Mouse (Mus musculus): ENCODE results near the gene Chd5. TPM values are rescaled to one million over a fixed set of nuclear protein-coding genes. Genes with fewer than 3 reads are reported as not detected.

Gene Chd5
- polyA plus RNA-seq, 1 experiment from 2014 or later: 0.03 TPM

DNA sequence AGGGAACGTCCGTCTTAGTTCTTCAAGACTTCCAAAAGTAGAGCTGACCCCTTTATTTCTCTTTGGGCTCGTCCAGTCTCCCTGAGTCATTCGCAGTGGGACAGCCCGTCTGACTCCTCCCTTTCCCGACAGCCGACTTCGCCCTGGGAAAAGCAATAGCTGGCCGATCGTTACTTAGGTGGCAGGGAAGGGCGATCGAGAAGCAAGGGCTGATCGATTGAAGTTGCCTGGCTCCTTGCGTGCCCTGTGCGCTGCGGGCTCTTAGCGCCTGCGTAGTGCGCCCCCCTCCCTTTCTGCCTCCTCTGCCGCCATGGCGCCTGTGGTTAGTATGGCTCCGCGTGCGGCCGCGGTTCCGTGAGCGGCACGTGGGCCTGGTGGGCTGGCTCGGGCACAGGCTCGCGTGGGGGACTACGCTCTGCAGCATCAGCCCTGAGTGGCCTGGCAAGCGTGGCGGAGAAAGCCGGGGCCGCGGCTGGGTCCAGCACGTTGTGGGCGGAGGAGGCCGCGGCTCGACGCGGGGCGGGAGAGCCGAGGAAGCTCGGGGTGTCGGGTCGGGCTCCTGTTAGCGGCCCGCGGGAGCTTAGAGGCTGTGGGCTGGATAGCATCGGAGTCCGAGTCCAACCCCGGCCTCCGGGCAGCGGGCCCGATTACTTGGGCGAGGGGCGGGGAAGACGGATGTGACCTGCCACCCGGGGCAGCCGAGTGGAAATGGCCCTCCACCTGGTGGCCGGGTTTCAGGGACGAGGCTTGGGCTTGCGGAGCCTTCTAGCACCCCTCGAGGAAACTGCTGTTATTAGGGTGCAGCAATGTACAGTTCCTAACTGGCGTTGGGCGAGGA, 12.7 kb upstream of the Chd5 start, which contains the start of gene Rpl22:
Gene Rpl22 (plus strand): TSS at position 169 of the 838 bp plus-strand sequence.
- under 1% methylated on average over 70 of the region's 70 CpGs for WGBS

DNA sequence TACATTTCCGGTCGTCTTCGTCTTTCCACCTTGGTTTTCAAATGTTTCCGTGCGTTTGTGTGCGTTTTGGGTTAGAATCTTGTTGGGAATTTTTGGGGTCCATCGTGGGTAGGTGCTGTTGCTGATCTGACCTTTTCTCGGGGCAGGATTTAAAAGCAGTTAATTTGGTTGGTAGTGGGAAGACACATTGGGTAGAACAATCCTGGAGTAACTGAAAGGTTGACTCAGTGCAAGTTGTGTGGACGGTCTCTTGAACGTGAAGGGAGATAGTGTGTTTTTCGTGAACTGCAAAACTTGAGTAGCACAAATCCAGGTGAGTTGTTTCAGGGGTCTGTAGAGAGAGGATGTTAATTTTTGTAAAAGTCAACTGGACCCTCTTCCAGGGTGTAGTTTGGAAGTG, 11.9 kb upstream of the Chd5 start:
- WGBS: 2% methylated on average over 11 of the region's 11 CpGs

More for the DNA sequence above, 12.7 kb upstream of the Chd5 start, which contains the start of gene Rpl22:
- peak; percentile 97 for ATAC-seq (ENCODE audit: low FRiP score, low TSS enrichment)
- Histone ChIP-seq H3K27me3 (ENCODE audit: control insufficient read depth, insufficient read depth, low read length) (no peaks in the 10 kb centered on the region), H3K4me3 (ENCODE audit: low read length) (peak within 1 kb of the TSS; percentile 98), H3K9ac (ENCODE audit: low read depth, low read length) (peak within 1 kb of the TSS; percentile 97), H3K9me3 (ENCODE audit: control insufficient read depth, low read length) (no peaks in the 10 kb centered on the region), H3K27ac (ENCODE audit: low read depth, low read length) (peak within 1 kb of the TSS; percentile 72; the same call in 1 of the 2 replicates), H3K4me2 (replicated peaks; ENCODE audit: low read depth, low read length) (peak within 1 kb of the TSS; percentile 43), H3K4me1 (ENCODE audit: control insufficient read depth, insufficient read depth, low read length) (peaks cover 9% of the 10 kb centered on the region), H3K36me3 (ENCODE audit: control insufficient read depth, insufficient read depth, low read length) (peaks cover 33% of the 10 kb centered on the region)

DNA sequence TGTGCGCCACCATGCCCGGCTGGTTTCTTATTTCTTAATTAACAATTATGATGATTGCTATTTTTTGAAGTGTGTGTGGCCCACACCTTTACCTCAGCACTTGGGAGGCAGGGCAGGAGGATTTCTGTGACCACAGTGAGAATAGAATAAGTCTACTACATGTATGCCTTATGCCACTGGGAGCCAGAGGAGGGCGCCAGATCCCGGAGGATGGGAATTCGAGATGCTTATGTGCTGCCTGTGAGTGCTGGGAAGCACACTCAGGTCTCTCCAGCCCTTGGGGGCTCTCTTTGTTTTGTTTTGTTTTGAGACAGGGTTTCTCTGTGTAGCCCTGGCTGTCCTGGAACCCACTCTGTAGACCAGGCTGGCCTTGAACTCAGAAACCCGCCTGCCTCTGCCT, 9.8 kb upstream of the Chd5 start:
- Histone ChIP-seq H3K4me1 (ENCODE audit: control insufficient read depth, insufficient read depth, low read length) (peaks cover 9% of the 10 kb centered on the region), H3K9me3 (ENCODE audit: control insufficient read depth, low read length) (no peaks in the 10 kb centered on the region), H3K27me3 (ENCODE audit: control insufficient read depth, insufficient read depth, low read length) (no peaks in the 10 kb centered on the region), H3K36me3 (ENCODE audit: control insufficient read depth, insufficient read depth, low read length) (peaks cover 62% of the 10 kb centered on the region), H3K4me2 (replicated peaks; ENCODE audit: low read depth, low read length) (no peak overlapping the region), H3K4me3 (ENCODE audit: low read length) (no peak overlapping the region), H3K27ac (ENCODE audit: low read depth, low read length) (no peak overlapping the region), H3K9ac (ENCODE audit: low read depth, low read length) (no peak overlapping the region)
- 75% methylated on average over 6 of the region's 6 CpGs for WGBS
- ATAC-seq (ENCODE audit: low FRiP score, low TSS enrichment): no peak

More for the DNA sequence above, 11.9 kb upstream of the Chd5 start:
- H3K4me3 ChIP-seq (ENCODE audit: low read length): peak overlapping the region; percentile 98
- no peaks in the 10 kb centered on the region for H3K27me3 ChIP-seq (ENCODE audit: control insufficient read depth, insufficient read depth, low read length)
- peaks cover 40% of the 10 kb centered on the region for H3K36me3 ChIP-seq (ENCODE audit: control insufficient read depth, insufficient read depth, low read length)
- H3K27ac ChIP-seq (ENCODE audit: low read depth, low read length): peak overlapping the region; percentile 72; the same call in 1 of the 2 replicates
- ATAC-seq (ENCODE audit: low FRiP score, low TSS enrichment): no peak
- H3K4me2 ChIP-seq (replicated peaks; ENCODE audit: low read depth, low read length): peak overlapping the region; percentile 43
- no peaks in the 10 kb centered on the region for H3K9me3 ChIP-seq (ENCODE audit: control insufficient read depth, low read length)
- peaks cover 9% of the 10 kb centered on the region for H3K4me1 ChIP-seq (ENCODE audit: control insufficient read depth, insufficient read depth, low read length)
- H3K9ac ChIP-seq (ENCODE audit: low read depth, low read length): peak overlapping the region; percentile 97

DNA sequence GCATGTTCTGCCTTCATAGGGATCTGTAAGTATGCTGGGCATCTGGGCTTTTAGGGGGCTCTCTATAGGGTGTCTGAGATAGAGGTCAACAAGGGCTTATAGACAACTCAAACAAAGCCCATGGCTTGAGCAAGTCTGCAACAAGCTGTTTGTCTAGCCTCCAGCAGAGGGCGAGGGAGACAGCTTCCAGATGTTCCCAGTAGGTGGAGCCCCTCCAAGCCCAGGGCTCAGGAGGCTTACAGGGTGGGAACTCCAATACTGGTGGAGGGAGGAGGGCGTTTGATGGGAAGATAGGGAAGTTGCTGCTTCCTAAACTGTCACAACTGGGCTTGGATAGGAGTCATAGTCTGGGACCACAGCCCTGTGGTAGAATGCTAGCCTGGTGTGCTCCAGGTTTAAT, 5.5 kb upstream of the Chd5 start:
- 38% methylated on average over 2 of the region's 2 CpGs for WGBS

DNA sequence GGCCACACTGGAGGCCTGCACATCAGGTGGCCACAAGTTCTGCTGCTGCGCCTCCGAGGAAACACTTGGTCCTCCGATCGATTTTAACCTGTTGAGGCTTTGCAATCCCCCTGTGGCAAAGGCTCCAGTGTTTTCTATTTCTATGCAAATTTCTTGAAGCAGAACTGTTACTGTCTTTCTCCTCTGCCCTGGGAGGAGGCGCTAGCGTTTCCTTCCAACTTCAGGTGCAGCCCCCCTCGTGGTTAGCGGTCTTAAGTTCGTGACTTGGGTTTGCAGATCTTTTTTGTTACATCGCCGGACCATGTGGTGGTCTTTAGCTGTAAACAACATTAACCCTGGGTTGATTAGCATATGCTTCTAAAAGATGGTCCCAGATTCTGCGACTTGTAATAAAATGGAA, 4.9 kb upstream of the Chd5 start:
- Histone ChIP-seq H3K9me3 (ENCODE audit: control insufficient read depth, low read length) (no peaks in the 10 kb centered on the region), H3K9ac (ENCODE audit: low read depth, low read length) (no peak overlapping the region), H3K27ac (ENCODE audit: low read depth, low read length) (no peak overlapping the region), H3K36me3 (ENCODE audit: control insufficient read depth, insufficient read depth, low read length) (peaks cover 63% of the 10 kb centered on the region), H3K27me3 (ENCODE audit: control insufficient read depth, insufficient read depth, low read length) (peaks cover 17% of the 10 kb centered on the region), H3K4me2 (replicated peaks; ENCODE audit: low read depth, low read length) (no peak overlapping the region), H3K4me1 (ENCODE audit: control insufficient read depth, insufficient read depth, low read length) (peaks cover 4% of the 10 kb centered on the region; the same call in 1 of the 2 replicates), H3K4me3 (ENCODE audit: low read length) (no peak overlapping the region)
- WGBS: 98% methylated on average over 12 of the region's 12 CpGs
- no peak for ATAC-seq (ENCODE audit: low FRiP score, low TSS enrichment)

More for the DNA sequence above, 5.5 kb upstream of the Chd5 start:
- Histone ChIP-seq H3K4me1 (ENCODE audit: control insufficient read depth, insufficient read depth, low read length) (no peaks in the 10 kb centered on the region), H3K9ac (ENCODE audit: low read depth, low read length) (no peak overlapping the region), H3K4me2 (replicated peaks; ENCODE audit: low read depth, low read length) (no peak overlapping the region), H3K4me3 (ENCODE audit: low read length) (no peak overlapping the region), H3K36me3 (ENCODE audit: control insufficient read depth, insufficient read depth, low read length) (peaks cover 69% of the 10 kb centered on the region), H3K27ac (ENCODE audit: low read depth, low read length) (no peak overlapping the region), H3K27me3 (ENCODE audit: control insufficient read depth, insufficient read depth, low read length) (peaks cover 11% of the 10 kb centered on the region; the same call in 1 of the 2 replicates), H3K9me3 (ENCODE audit: control insufficient read depth, low read length) (no peaks in the 10 kb centered on the region)
- peak; percentile 21; the same call in 1 of the 2 replicates for ATAC-seq (ENCODE audit: low FRiP score, low TSS enrichment)

DNA sequence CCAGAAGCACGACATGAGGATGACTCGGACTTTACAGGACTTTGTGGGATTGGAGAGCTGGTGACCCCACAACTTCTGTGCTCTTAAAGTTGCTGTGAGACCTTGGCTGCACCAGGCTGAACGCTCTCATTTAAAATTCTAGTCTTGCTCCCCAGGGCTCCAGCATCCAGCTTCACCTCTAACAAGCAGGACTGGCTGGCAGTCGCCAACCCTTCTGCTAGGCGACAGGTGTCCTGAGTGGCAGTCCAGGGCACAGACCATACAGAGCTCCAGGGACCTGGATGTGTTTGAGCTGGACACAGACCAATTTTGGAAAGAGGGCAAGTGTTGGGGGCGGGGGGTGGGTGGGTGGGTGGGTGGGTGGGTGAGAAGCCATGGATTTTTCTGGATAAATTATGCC, 679 bp upstream of the Chd5 start:
- H3K27ac ChIP-seq (ENCODE audit: low read depth, low read length): no peak overlapping the region
- no peak overlapping the region for H3K4me3 ChIP-seq (ENCODE audit: low read length)
- peaks cover 39% of the 10 kb centered on the region for H3K27me3 ChIP-seq (ENCODE audit: control insufficient read depth, insufficient read depth, low read length)
- no peak for ATAC-seq (ENCODE audit: low FRiP score, low TSS enrichment)
- no peak overlapping the region for H3K4me2 ChIP-seq (replicated peaks; ENCODE audit: low read depth, low read length)
- H3K9me3 ChIP-seq (ENCODE audit: control insufficient read depth, low read length): no peaks in the 10 kb centered on the region
- 27% methylated on average over 6 of the region's 6 CpGs for WGBS
- H3K9ac ChIP-seq (ENCODE audit: low read depth, low read length): no peak overlapping the region
- peaks cover 14% of the 10 kb centered on the region; the same call in 1 of the 2 replicates for H3K4me1 ChIP-seq (ENCODE audit: control insufficient read depth, insufficient read depth, low read length)
- peaks cover 23% of the 10 kb centered on the region for H3K36me3 ChIP-seq (ENCODE audit: control insufficient read depth, insufficient read depth, low read length)

DNA sequence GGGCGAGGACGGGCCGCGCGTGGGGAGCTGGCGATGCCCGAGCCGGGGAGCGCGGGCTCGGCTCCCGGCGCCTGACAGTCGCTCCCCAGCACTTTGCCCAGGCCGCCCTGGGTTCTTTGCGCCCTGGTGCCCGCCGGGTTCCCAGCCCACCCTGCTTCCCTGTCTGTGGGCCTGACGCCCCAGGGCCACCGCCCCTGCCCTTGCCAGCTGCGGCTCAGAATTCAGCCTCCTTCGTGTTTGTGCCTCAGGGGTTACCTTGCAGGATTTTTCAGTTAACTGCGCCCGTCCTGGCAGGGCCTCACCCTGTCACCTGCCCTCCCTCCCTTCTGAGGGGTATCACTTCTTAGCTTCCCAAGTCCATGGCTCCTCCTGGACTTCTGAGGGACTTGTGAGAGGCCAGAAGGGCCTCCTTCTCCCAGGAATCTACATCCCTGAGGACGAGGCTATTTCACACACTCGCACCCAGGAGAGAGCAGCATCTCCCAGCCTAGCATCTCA, 891 bp downstream of the Chd5 start:
- peak overlapping the region; percentile 96 for H3K4me2 ChIP-seq (replicated peaks; ENCODE audit: low read depth, low read length)
- no peak overlapping the region for H3K27ac ChIP-seq (ENCODE audit: low read depth, low read length)
- H3K9me3 ChIP-seq (ENCODE audit: control insufficient read depth, low read length): no peaks in the 10 kb centered on the region
- peaks cover 14% of the 10 kb centered on the region; the same call in 1 of the 2 replicates for H3K4me1 ChIP-seq (ENCODE audit: control insufficient read depth, insufficient read depth, low read length)
- ATAC-seq (ENCODE audit: low FRiP score, low TSS enrichment): no peak; the same call in 1 of the 2 replicates
- under 1% methylated on average over 11 of the region's 26 CpGs for WGBS
- peaks cover 7% of the 10 kb centered on the region for H3K36me3 ChIP-seq (ENCODE audit: control insufficient read depth, insufficient read depth, low read length)
- H3K27me3 ChIP-seq (ENCODE audit: control insufficient read depth, insufficient read depth, low read length): peaks cover 39% of the 10 kb centered on the region
- H3K4me3 ChIP-seq (ENCODE audit: low read length): peak overlapping the region; percentile 41
- H3K9ac ChIP-seq (ENCODE audit: low read depth, low read length): peak overlapping the region; percentile 52

DNA sequence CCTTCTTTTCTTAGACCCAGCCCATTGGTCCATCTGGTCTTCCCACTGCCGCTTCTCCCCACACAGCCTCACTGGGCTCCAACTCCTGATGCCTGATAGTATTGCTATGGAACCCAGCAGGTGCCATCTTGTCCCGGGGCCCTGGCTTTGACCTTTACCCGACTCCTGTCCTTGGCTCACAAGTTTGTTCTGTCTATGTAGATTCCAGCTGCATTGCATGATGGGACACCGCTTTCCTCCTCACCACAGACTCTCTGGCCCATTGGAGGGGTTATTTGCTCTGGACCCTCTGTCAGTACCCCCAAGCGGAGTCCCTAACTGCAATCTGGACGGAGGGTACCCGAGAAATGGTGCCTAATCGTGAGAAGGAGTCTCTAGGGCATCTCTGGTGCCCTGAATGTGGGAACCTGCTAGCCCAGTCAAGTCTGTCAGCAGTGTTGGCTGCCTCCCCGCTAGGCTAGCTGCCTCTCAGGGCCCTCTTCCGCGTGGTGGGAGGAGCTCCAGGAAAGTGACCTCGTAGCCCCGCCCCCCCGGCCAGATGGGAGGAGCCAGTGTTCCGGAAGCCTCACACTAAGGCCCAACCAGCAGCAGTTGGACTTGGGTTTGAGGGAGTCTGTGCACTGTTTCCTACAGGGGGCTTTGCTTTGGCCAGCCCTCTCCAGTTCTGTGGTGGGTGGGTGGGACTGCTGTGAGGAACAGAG, 2.3 kb downstream of the Chd5 start:
- Histone ChIP-seq H3K4me2 (replicated peaks; ENCODE audit: low read depth, low read length) (no peak overlapping the region), H3K27me3 (ENCODE audit: control insufficient read depth, insufficient read depth, low read length) (peaks cover 43% of the 10 kb centered on the region), H3K9me3 (ENCODE audit: control insufficient read depth, low read length) (no peaks in the 10 kb centered on the region), H3K27ac (ENCODE audit: low read depth, low read length) (no peak overlapping the region), H3K4me3 (ENCODE audit: low read length) (no peak overlapping the region), H3K4me1 (ENCODE audit: control insufficient read depth, insufficient read depth, low read length) (peaks cover 14% of the 10 kb centered on the region; the same call in 1 of the 2 replicates), H3K36me3 (ENCODE audit: control insufficient read depth, insufficient read depth, low read length) (no peaks in the 10 kb centered on the region), H3K9ac (ENCODE audit: low read depth, low read length) (no peak overlapping the region)
- 37% methylated on average over 15 of the region's 15 CpGs for WGBS
- 0 out of 2 replicates have a peak, but pooled peaks have one; percentile 7 for ATAC-seq (ENCODE audit: low FRiP score, low TSS enrichment)
